Mouse (Mus musculus) cerebellum, adult 2 months (tissue): Measurements from ENCODE around the gene Ap5z1. TPM values are rescaled to one million over a fixed set of nuclear protein-coding genes. Genes with fewer than 3 reads are reported as not detected.

Experiments
- DNase-seq, 2 experiments: peaks; one replicate each; pipeline ENCODE4 v3.0.0; 2021
- H3K27ac ChIP-seq: fragments of 200-500 bp; 2 replicates; pipeline ENCODE4 v1.5.1; 2012; ENCODE audit warnings: low read length, control low read depth, inconsistent platforms; ENCODE audit not compliant: insufficient read depth
- H3K27me3 ChIP-seq: fragments of 200-500 bp; 2 replicates; pipeline ENCODE4 v1.6.1; 2012; ENCODE audit warnings: inconsistent platforms, mild to moderate bottlenecking, low read length, moderate library complexity; ENCODE audit not compliant: control insufficient read depth, insufficient read depth
- H3K4me1 ChIP-seq: fragments of 200-500 bp; 2 replicates; pipeline ENCODE4 v1.6.1; 2011; ENCODE audit warnings: low read length; ENCODE audit not compliant: control insufficient read depth, insufficient read depth
- H3K4me3 ChIP-seq: fragments of 200-500 bp; replicated peaks from 2 replicates; pipeline ENCODE3; 2011; ENCODE audit warnings: mild to moderate bottlenecking, low read depth, low read length, control low read depth; ENCODE audit not compliant: insufficient read depth
- CTCF ChIP-seq: fragments of 200-500 bp; IDR thresholded peaks from 2 replicates; pipeline ENCODE4 v1.5.1; 2011; ENCODE audit warnings: low read depth, mild to moderate bottlenecking, control low read depth, low read length, moderate library complexity, borderline replicate concordance; ENCODE audit not compliant: insufficient read depth
- POLR2A ChIP-seq: fragments of 200-500 bp; IDR thresholded peaks from 2 replicates; pipeline ENCODE4 v1.6.1; 2011; ENCODE audit warnings: low read length, control low read depth, borderline replicate concordance; ENCODE audit not compliant: insufficient read depth
- WGBS: fragments of 180-500 bp; shearing (Covaris S2); methylation state at CpG from one replicate; pipeline ENCODE4 v1.1.7; 2018; 5-methylcytosine and 5-hydroxymethylcytosine counted together
- polyA plus RNA-seq: library from polyadenylated mRNA; depleted of rRNA; stranded (reverse); fragments of >200 nt; gene quantifications from 2 replicates; pipeline ENCODE4 v1.2.3, GENCODE M21; 2012

Gene Ap5z1
- polyA plus RNA-seq, 1 experiment: 30.3 TPM

- no peak for TF ChIP-seq CTCF
- TF ChIP-seq POLR2A: no peak
- Histone ChIP-seq H3K4me3 (no peak overlapping the region), H3K27ac (no peak overlapping the region), H3K27me3 (no peaks in the 10 kb centered on the region), H3K4me1 (peaks cover 41% of the 10 kb centered on the region)
- WGBS: 64% methylated on average over 9 of the region's 9 CpGs
- DNase-seq: no peak
Observed at GRCm38 (mm10) chr5:142431811-142432434, 31.8 kb upstream of the Ap5z1 start.

- H3K4me3 ChIP-seq: no peak overlapping the region
- TF ChIP-seq POLR2A (no peak), CTCF (no peak)
- no peaks in the 10 kb centered on the region for H3K27me3 ChIP-seq
- DNase-seq: no peak
- 83% methylated on average over 4 of the region's 4 CpGs for WGBS
- no peak overlapping the region for H3K27ac ChIP-seq
- peaks cover 41% of the 10 kb centered on the region for H3K4me1 ChIP-seq
Observed at GRCm38 (mm10) chr5:142432695-142433094, 31.0 kb upstream of the Ap5z1 start.

- TF ChIP-seq CTCF: no peak
- TF ChIP-seq POLR2A: no peak
- peaks cover 37% of the 10 kb centered on the region for H3K4me1 ChIP-seq
- 18% methylated on average over 5 of the region's 5 CpGs for WGBS
- DNase-seq: no peak
- H3K27ac ChIP-seq: no peak overlapping the region
- no peaks in the 10 kb centered on the region for H3K27me3 ChIP-seq
- H3K4me3 ChIP-seq: no peak overlapping the region
Observed at GRCm38 (mm10) chr5:142434052-142434451, 29.7 kb upstream of the Ap5z1 start.

GRCm38 (mm10) chr5:142435736-142436135 lies 28.0 kb upstream of the Ap5z1 start:
- Histone ChIP-seq H3K4me1 (peaks cover 40% of the 10 kb centered on the region), H3K4me3 (no peak overlapping the region), H3K27me3 (no peaks in the 10 kb centered on the region), H3K27ac (no peak overlapping the region)
- no peak for DNase-seq
- TF ChIP-seq CTCF (no peak), POLR2A (no peak)
- WGBS: 97% methylated on average over 15 of the region's 15 CpGs

GRCm38 (mm10) chr5:142438380-142438938 lies 25.3 kb upstream of the Ap5z1 start:
- H3K27ac ChIP-seq: no peak overlapping the region
- no peak overlapping the region for H3K4me3 ChIP-seq
- WGBS: 88% methylated on average over 16 of the region's 16 CpGs
- H3K4me1 ChIP-seq: peaks cover 21% of the 10 kb centered on the region
- DNase-seq: no peak
- H3K27me3 ChIP-seq: no peaks in the 10 kb centered on the region
- TF ChIP-seq CTCF: no peak
- TF ChIP-seq POLR2A: no peak

GRCm38 (mm10) chr5:142439911-142440432 lies 23.8 kb upstream of the Ap5z1 start:
- no peak overlapping the region for H3K4me3 ChIP-seq
- H3K27ac ChIP-seq: 0 out of 2 replicates have a peak overlapping the region, but pooled peaks have one; percentile 30
- H3K27me3 ChIP-seq: no peaks in the 10 kb centered on the region
- no peak for TF ChIP-seq CTCF
- TF ChIP-seq POLR2A: no peak
- no peak for DNase-seq
- 27% methylated on average over 12 of the region's 12 CpGs for WGBS
- peaks cover 10% of the 10 kb centered on the region for H3K4me1 ChIP-seq

GRCm38 (mm10) chr5:142440451-142441147 lies 23.1 kb upstream of the Ap5z1 start:
- H3K4me3 ChIP-seq: no peak overlapping the region

More at GRCm38 (mm10) chr5:142440451-142441147, 23.1 kb upstream of the Ap5z1 start:
- H3K27me3 ChIP-seq: no peaks in the 10 kb centered on the region
- peak; percentile 47 to 58 for DNase-seq
- no peak overlapping the region for H3K27ac ChIP-seq
- no peak for TF ChIP-seq CTCF
- no peak for TF ChIP-seq POLR2A
- WGBS: 17% methylated on average over 19 of the region's 19 CpGs
- H3K4me1 ChIP-seq: peaks cover 15% of the 10 kb centered on the region
